Mouse (Mus musculus): ENCODE data around the gene Skp2. TPM values are rescaled to one million over a fixed set of nuclear protein-coding genes. Genes with fewer than 3 reads are reported as not detected.
A peak's percentile ranks its signal among the peaks of the same experiment; 100 is the strongest.

The Skp2 gene
- polyA plus RNA-seq, 1 experiment = 1.0 TPM

DNA sequence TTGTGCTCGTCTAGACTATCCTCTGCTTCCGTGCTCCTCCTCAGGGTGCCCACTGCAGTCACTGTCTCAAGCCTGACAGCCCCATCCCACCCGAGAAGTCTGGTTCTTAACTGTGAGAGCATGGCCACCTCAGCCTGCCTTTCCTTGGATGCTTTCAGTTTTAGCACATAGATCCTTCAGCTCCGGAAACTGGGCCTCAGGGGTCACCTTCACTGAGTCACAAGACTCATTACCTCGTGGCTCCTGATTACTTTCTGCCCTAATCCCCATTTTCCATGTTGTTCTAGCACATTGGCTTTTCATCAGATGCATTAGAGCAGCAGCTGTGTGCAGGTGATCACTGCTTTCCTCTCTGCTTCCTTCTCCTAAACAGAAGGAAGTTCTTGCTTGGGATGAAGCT lies 67.8 kb downstream of the Skp2 start:
- TF ChIP-seq POLR2A (IDR thresholded peaks at IDR 0.05; ENCODE audit: low read depth, low read length) = no peak
- no peak for TF ChIP-seq CTCF (conservative IDR thresholded peaks at IDR 0.05; ENCODE audit: insufficient read depth, insufficient read length, low read depth, low read length)
- DNase-seq = no peak
- Histone ChIP-seq H3K36me3 (ENCODE audit: control insufficient read depth, insufficient read depth, low read length) (peaks cover 1% of the 10 kb centered on the region; the same call in 1 of the 2 replicates), H3K27me3 (replicated peaks; ENCODE audit: control insufficient read depth, insufficient read depth, low read length) (no peaks in the 10 kb centered on the region), H3K27ac (ENCODE audit: insufficient read depth, low read depth, low read length) (no peak overlapping the region), H3K4me3 (ENCODE audit: insufficient read depth, low read depth, low read length) (no peak overlapping the region), H3K4me1 (ENCODE audit: control insufficient read depth, insufficient read depth, low read length) (peaks cover 5% of the 10 kb centered on the region)
- WGBS = 69% methylated on average over 5 of the region's 5 CpGs

DNA sequence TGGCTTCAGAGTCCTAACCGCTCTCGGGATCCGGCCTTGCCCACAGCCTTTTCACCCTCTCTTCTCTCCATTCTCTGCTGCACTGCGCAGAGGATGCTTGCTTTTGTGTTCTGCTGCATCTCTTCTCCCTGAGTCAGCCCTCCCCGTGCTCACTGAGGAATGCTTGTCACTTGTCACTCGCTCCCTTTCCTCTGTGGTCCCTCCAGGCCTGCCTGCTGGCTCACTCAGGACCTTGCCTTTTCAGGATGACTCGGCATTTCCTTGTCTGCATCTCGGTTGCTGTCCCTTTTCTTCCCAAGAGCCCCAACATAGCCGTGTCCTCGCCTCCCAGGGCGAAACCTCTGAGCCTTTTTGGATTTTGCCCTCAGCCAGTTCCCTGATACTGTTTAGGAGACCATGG lies 68.4 kb downstream of the Skp2 start:
- Histone ChIP-seq H3K27me3 (replicated peaks; ENCODE audit: control insufficient read depth, insufficient read depth, low read length) (no peaks in the 10 kb centered on the region), H3K4me3 (ENCODE audit: insufficient read depth, low read depth, low read length) (no peak overlapping the region), H3K36me3 (ENCODE audit: control insufficient read depth, insufficient read depth, low read length) (peaks cover 1% of the 10 kb centered on the region; the same call in 1 of the 2 replicates), H3K4me1 (ENCODE audit: control insufficient read depth, insufficient read depth, low read length) (peaks cover 5% of the 10 kb centered on the region), H3K27ac (ENCODE audit: insufficient read depth, low read depth, low read length) (no peak overlapping the region)
- TF ChIP-seq CTCF (conservative IDR thresholded peaks at IDR 0.05; ENCODE audit: insufficient read depth, insufficient read length, low read depth, low read length) (no peak), POLR2A (IDR thresholded peaks at IDR 0.05; ENCODE audit: low read depth, low read length) (no peak)
- WGBS = 75% methylated on average over 11 of the region's 11 CpGs
- no peak for DNase-seq

DNA sequence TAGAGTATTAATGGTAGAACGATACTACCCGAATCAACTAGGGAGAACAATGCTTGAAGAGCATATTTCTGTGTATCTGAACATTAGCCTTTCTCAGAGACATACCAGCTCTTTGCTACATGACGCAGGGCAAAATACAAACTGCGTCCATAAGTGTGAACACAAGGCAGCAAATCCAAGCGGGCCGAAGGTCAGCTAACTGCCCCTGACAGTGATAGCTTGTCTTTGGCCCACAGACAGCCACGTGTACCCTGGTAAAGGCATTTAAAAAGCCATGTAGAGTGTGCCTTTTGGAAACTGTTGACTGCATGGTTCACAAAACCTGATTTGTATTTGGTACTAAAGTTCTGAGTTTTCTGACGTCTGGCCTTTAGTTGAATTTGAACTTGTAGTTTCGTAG lies 72.5 kb downstream of the Skp2 start:
- 59% methylated on average over 9 of the region's 9 CpGs for WGBS
- Histone ChIP-seq H3K27ac (ENCODE audit: insufficient read depth, low read depth, low read length) (no peak overlapping the region), H3K36me3 (ENCODE audit: control insufficient read depth, insufficient read depth, low read length) (no peaks in the 10 kb centered on the region), H3K4me1 (ENCODE audit: control insufficient read depth, insufficient read depth, low read length) (peaks cover 7% of the 10 kb centered on the region), H3K4me3 (ENCODE audit: insufficient read depth, low read depth, low read length) (no peak overlapping the region), H3K27me3 (replicated peaks; ENCODE audit: control insufficient read depth, insufficient read depth, low read length) (no peaks in the 10 kb centered on the region)
- peak; percentile 66 for DNase-seq
- TF ChIP-seq POLR2A (IDR thresholded peaks at IDR 0.05; ENCODE audit: low read depth, low read length) (no peak), CTCF (conservative IDR thresholded peaks at IDR 0.05; ENCODE audit: insufficient read depth, insufficient read length, low read depth, low read length) (no peak)

DNA sequence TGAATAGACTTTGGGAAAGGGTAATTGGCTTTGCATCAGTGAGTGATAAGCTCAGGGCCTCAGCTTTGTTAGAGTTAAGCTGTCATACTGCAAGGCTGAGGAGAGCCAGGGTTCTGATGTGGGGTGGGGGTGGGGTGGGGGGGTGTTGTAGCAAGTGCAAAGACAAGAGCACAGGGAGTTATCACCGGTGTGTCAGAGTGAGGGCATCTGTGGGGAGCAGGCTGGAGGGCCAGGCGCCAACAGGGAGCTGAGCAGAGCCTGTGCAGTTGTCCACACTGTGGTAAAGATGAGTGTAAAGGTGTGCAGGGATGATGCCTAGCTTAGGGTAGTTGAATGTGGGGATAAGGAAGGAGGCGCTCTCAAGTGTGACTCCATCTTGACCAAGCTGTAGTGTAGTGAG lies 73.9 kb downstream of the Skp2 start:
- no peak overlapping the region for H3K4me3 ChIP-seq (ENCODE audit: insufficient read depth, low read depth, low read length)
- H3K27me3 ChIP-seq (replicated peaks; ENCODE audit: control insufficient read depth, insufficient read depth, low read length) = no peaks in the 10 kb centered on the region
- WGBS = 91% methylated on average over 3 of the region's 3 CpGs
- no peak for DNase-seq
- peaks cover 7% of the 10 kb centered on the region for H3K4me1 ChIP-seq (ENCODE audit: control insufficient read depth, insufficient read depth, low read length)
- H3K36me3 ChIP-seq (ENCODE audit: control insufficient read depth, insufficient read depth, low read length) = no peaks in the 10 kb centered on the region
- H3K27ac ChIP-seq (ENCODE audit: insufficient read depth, low read depth, low read length) = no peak overlapping the region
- TF ChIP-seq CTCF (conservative IDR thresholded peaks at IDR 0.05; ENCODE audit: insufficient read depth, insufficient read length, low read depth, low read length) (no peak), POLR2A (IDR thresholded peaks at IDR 0.05; ENCODE audit: low read depth, low read length) (no peak)

DNA sequence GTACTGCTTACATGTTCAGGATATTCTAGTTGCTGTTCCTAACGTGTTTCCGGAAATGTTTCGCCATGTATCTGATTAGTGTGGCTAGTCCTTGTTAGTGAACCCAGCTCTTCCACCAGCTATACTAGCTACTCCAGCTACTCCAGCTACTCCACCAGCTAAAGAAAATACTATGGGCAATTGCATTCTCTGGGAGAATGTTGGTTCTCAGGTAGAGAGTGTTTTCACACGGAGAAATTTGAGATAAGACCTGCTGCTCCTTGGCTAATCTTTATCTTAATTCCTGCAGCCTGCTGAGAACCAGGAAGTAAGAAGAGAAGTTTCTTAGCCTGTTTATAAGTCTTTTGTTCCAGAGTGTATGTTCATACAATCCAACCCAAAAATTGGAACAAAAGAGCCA lies 75.0 kb downstream of the Skp2 start:
- no peak overlapping the region for H3K27ac ChIP-seq (ENCODE audit: insufficient read depth, low read depth, low read length)

DNA sequence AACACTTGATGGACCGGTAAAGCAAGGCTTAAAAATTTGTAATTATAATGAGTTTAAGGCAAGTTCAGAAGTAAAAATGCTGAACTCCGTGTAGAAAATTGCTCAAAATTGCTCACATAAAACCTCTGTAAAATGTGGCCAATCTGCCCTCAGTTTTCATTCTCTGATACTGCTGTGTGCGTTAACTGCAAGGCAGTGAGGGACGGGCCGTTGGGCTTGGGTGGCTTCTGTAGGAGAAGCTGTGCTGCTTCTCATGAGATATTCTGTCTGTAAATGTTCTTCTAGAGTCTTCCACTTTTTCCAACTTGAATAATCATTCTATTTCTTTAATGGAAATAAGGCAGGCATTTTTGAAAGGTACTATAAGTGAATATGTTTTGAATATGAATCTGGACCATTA lies 75.6 kb downstream of the Skp2 start:
- Histone ChIP-seq H3K4me1 (ENCODE audit: control insufficient read depth, insufficient read depth, low read length) (peaks cover 13% of the 10 kb centered on the region), H3K27me3 (replicated peaks; ENCODE audit: control insufficient read depth, insufficient read depth, low read length) (no peaks in the 10 kb centered on the region), H3K4me3 (ENCODE audit: insufficient read depth, low read depth, low read length) (no peak overlapping the region), H3K27ac (ENCODE audit: insufficient read depth, low read depth, low read length) (peak overlapping the region; percentile 89), H3K36me3 (ENCODE audit: control insufficient read depth, insufficient read depth, low read length) (no peaks in the 10 kb centered on the region)
- WGBS = 43% methylated on average over 5 of the region's 5 CpGs
- no peak for DNase-seq
- TF ChIP-seq POLR2A (IDR thresholded peaks at IDR 0.05; ENCODE audit: low read depth, low read length) (no peak), CTCF (conservative IDR thresholded peaks at IDR 0.05; ENCODE audit: insufficient read depth, insufficient read length, low read depth, low read length) (no peak)

More for the DNA sequence above, 75.0 kb downstream of the Skp2 start:
- H3K4me1 ChIP-seq (ENCODE audit: control insufficient read depth, insufficient read depth, low read length) = peaks cover 12% of the 10 kb centered on the region
- DNase-seq = no peak
- no peak overlapping the region for H3K4me3 ChIP-seq (ENCODE audit: insufficient read depth, low read depth, low read length)
- TF ChIP-seq POLR2A (IDR thresholded peaks at IDR 0.05; ENCODE audit: low read depth, low read length) = no peak
- no peak for TF ChIP-seq CTCF (conservative IDR thresholded peaks at IDR 0.05; ENCODE audit: insufficient read depth, insufficient read length, low read depth, low read length)
- no peaks in the 10 kb centered on the region for H3K27me3 ChIP-seq (replicated peaks; ENCODE audit: control insufficient read depth, insufficient read depth, low read length)
- H3K36me3 ChIP-seq (ENCODE audit: control insufficient read depth, insufficient read depth, low read length) = no peaks in the 10 kb centered on the region
- WGBS = 58% methylated on average over 4 of the region's 4 CpGs

DNA sequence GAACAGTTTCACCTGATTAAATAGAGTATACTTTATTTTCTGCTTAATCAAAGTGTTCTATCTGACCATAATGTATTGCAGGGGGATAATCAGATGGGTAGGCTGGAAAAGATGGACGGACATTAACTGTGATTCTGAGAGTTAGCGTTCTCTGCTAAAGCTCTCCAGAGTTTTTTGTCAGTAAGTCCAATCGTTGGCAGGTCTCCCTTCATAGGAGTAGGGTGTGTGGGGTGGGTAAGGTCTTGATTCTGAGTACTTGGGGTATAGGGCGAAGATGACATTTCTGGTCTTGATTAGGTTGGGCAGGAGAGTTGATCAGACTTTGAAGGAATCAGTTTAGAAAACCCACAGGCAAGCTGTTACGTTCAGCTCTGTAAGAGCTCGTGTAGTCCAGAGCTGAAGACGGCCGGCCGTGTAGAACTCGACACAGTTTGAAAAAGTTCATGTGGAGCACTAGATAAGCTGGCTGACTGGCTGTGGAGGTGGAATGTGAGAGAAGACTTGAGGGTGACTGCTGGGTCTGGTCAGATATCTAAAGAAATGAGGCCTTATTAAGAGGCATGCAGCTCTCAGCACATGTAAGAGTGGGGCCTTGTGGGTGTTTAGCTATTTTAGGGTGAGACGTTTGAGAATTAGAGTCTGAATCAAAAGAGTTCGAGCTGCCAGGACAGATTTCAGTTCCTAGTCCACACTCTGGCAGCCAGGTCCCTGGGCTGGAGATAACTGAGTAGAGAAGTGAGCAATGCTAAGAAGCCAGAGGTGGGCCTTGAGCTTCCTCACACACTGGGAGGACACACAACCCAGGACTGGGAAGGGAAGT lies 76.5 kb downstream of the Skp2 start:
- Histone ChIP-seq H3K4me1 (ENCODE audit: control insufficient read depth, insufficient read depth, low read length) (peaks cover 16% of the 10 kb centered on the region), H3K36me3 (ENCODE audit: control insufficient read depth, insufficient read depth, low read length) (no peaks in the 10 kb centered on the region), H3K27me3 (replicated peaks; ENCODE audit: control insufficient read depth, insufficient read depth, low read length) (no peaks in the 10 kb centered on the region), H3K4me3 (ENCODE audit: insufficient read depth, low read depth, low read length) (no peak overlapping the region), H3K27ac (ENCODE audit: insufficient read depth, low read depth, low read length) (peak overlapping the region; percentile 73)
- 68% methylated on average over 12 of the region's 12 CpGs for WGBS
- no peak for DNase-seq
- TF ChIP-seq POLR2A (IDR thresholded peaks at IDR 0.05; ENCODE audit: low read depth, low read length) (no peak), CTCF (conservative IDR thresholded peaks at IDR 0.05; ENCODE audit: insufficient read depth, insufficient read length, low read depth, low read length) (no peak)

All from kidney, adult 2 months (tissue).